Mouse (Mus musculus) megakaryocyte, embryonic 14.5 days (primary cell): Measurements from ENCODE around the gene Gli2.

Experiments
- FLI1 ChIP-seq: IDR thresholded peaks from 2 replicates; pipeline ENCODE4 v1.6.1; 2012; ENCODE audit warnings: low read length, inconsistent platforms, mixed read lengths
- GATA1 ChIP-seq: IDR thresholded peaks from 3 replicates; pipeline ENCODE4 v1.6.1; 2012; ENCODE audit warnings: mixed read lengths, low read length, inconsistent platforms, borderline replicate concordance

DNA sequence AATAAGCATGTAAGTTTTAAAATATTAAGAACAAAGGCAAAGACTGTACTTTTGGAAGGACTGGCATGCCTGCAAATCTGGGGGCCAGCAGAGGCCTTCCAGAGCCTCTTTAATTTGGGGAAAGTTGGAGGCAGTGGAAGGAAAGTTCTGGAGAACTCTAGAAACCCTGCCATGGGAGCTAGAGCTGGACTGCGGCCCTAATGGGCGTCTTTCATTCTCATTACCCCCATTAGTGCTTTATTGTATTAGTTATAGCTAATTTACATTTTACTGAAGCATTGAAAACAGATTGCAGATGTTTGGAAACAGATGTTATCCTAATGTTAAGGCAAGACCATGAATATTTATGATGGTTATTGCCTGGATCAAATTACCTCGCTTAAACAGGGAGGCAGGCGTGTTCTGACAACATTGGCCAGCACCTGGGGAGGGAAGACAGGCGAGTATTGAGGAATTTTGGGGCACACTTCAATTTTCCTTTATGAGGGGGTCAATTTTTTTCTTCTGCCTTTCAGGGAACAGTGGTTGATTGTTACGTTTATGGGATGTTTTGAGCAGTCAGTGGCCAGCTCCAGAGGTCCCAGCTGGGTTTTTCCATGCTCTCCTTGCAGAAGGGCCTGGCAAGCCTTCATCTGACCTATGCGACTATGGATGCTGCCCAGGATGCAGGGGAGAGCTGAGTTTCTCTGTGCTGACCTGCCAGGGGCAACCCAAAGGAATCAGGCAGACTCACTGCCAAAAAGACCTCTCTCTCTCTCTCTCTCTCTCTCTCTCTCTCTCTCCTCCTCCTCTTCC, 253.9 kb downstream of the Gli2 start:
- no peak for TF ChIP-seq GATA1
- no peak for TF ChIP-seq FLI1
